Mouse (Mus musculus) naive thymus-derived CD4-positive, alpha-beta T cell, adult 2 months (primary cell): ENCODE results near the gene Csnk2a1.
"Not testable (repeated sequence)": the region's sequence is repeated elsewhere in the genome, so short reads cannot be mapped to it uniquely, and the experiment has no call there.

Source experiments
- DNase-seq: peaks from one replicate; pipeline ENCODE4 v3.0.0-alpha.2; 2011; ENCODE audit warnings: low read depth

The Csnk2a1 gene

GRCm38 (mm10) chr2:152237926-152238325, 11.3 kb downstream of the Csnk2a1 start:
- DNase-seq = no peak

DNA sequence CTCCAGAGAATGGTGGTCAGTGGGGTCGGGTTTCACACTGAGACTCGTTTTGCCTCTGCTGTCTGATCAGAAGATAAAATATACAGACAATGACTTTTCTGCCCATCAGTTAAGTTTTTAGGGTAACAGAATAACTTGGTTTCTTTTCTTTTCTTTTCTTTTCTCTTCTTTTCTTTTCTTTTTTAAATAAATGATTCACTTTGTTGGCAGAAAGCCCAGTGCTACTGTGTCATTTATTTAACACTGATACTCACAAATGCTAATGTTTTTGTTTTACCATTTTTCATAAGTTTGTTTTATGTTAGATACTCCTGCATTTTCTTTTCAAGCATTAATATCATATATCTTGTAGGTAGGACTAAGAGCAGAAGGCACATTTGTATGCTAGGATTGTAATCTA, 13.9 kb downstream of the Csnk2a1 start:
- no peak for DNase-seq

DNA sequence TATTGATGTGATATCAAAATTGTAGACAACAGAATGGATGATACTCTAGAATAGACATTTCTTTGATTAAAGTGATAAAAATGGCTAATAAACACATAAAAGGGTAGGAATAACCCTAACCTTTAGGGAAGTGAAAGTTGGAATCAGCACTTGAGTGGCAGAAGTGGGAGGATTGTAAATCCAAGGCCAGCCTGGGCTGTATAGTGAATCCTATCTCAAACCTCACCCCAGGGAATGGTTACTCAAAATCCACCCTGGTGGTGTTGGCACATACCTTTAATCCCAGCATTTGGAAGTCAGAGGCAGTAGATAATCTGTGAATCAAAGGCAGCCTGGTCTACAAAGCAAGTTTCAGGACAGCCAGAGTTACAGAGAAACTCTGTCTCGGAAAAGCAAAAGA, 20.6 kb downstream of the Csnk2a1 start:
- DNase-seq = no peak

DNA sequence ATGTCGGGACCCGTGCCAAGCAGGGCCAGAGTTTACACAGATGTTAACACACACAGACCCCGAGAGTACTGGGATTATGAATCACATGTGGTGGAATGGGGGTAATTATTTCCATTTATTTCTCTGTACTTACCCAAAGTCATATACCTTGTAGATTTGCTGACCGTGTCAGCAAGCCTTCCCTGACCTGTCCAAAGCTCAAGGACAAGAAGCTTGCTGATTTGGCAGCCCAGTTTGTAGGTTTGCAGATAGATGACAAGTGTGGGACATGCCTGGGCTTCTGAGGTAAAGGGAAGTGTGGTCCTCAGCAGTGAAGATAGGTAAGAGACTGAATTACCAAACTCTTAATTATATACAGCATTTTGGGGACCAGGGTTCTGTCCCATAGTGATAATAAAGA, 23.9 kb downstream of the Csnk2a1 start:
- DNase-seq = no peak

GRCm38 (mm10) chr2:152259739-152260138, 33.1 kb downstream of the Csnk2a1 start:
- no peak for DNase-seq

- peak; percentile 30 for DNase-seq
These were observed 47.0 kb downstream of the Csnk2a1 start for GRCm38 (mm10) chr2:152273639-152274038.

- DNase-seq = no peak
These were observed 54.8 kb downstream of the Csnk2a1 start for GRCm38 (mm10) chr2:152281407-152281806.

- DNase-seq = no peak
These were observed 60.9 kb downstream of the Csnk2a1 start for GRCm38 (mm10) chr2:152287560-152287959.

DNA sequence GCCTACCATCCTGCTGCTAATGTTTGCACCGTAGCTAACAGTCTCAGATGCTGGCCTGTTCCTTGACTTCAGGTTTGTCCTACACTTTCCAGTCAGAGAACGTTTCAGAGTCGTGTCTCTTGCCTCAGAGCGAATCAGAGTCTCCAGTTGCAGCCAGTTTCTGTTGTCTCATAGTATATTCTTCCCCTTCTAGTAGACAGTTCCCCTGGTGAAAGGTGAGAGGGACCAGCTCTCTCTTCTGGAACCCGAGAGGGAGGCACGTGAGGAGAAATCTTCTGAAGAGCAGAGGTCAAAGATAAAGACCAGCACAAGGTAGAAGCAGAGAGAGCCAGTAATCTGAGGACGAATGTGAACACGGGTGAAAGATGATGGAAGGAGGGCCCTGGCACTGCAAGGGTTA, 61.4 kb downstream of the Csnk2a1 start:
- DNase-seq = no peak

- DNase-seq = not testable (repeated sequence)
These were observed 63.0 kb downstream of the Csnk2a1 start for GRCm38 (mm10) chr2:152289623-152290022.

DNA sequence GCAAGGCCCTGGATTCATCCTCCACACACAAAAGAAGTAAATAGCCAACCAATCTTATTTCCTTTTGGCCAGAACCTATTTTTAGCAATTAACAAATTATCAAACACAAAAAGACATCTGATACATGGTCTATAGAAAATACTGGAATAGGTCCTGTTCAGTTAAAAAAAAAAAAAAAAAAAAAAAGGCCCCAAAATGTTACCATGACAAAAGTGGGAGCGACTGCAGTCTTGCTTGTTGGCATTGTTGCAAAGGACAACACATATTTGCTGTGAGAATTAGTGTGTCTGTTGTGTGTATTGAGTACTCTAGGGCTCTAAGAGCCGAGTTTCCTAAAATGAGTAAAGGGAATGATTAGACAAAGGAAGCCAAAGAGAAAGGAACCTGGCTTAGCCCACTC, 65.8 kb downstream of the Csnk2a1 start:
- DNase-seq = no peak

- no peak for DNase-seq
These were observed 66.6 kb downstream of the Csnk2a1 start for GRCm38 (mm10) chr2:152293179-152293726.

- peak; percentile 96 for DNase-seq
These were observed 67.3 kb downstream of the Csnk2a1 start, which contains the start of gene Tbc1d20 for GRCm38 (mm10) chr2:152293727-152294475. Gene Tbc1d20, plus strand, starts transcription at chr2:152293828.

DNA sequence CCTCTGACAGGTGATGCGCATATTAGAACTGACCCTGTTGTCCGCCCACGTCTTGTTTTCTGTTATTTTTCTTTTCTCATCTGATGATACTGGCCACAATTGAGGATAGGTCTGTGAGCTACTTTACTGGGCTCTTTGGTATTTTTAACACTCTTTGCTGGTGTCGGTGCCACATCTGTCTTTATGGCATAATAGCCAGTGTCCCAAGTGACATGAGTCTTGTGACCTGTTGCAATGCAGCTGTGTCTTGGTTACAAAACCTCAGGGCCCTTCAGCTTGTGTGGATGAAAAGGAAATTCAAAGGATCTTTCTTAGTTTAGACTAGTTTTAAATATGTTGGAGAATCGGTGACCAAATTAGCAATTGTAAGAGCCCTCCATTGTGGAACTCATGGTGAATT, 67.9 kb downstream of the Csnk2a1 start:
- DNase-seq = no peak

- DNase-seq = no peak
These were observed 76.2 kb downstream of the Csnk2a1 start for GRCm38 (mm10) chr2:152302862-152303261.

GRCm38 (mm10) chr2:152303781-152304180, 77.1 kb downstream of the Csnk2a1 start:
- no peak for DNase-seq

DNA sequence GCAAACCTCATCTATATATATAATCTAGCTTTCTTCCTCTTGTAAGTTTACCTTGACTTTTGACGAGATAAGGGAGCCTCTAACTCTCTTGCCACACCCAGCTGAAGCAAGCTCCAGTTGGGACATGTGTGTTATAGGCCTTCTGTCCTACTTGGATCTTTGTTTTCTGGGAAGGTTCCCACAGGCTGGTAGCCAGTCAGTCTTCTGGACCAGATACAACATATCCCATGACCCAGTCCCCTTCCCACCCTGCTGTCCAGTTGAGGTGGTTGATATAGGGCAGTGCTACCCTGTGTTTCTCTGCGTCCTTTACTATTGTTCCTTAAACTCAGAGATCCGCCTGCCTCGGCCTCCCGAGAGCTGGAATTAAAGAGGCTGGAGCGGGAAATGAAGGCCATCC, 78.8 kb downstream of the Csnk2a1 start:
- no peak for DNase-seq

DNA sequence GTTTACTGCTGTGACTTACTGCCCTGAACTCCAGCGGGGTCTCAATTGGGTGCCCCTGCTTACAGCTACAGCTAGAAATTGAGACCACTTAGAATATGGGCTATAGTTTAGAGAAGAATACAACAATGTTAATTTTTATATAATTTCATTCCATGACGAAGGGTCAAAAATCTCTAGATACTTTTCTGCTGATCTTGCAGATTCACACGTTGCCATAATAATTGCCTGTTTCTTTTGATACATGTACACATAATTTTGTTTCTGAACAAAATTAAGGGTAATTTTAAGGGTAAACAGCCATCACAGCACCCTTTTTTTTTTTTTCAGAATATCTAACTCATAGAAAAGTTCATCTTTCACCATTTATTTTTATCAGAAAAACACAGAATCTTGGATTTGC, 80.5 kb downstream of the Csnk2a1 start:
- DNase-seq = no peak

- no peak for DNase-seq
These were observed 86.4 kb downstream of the Csnk2a1 start for GRCm38 (mm10) chr2:152312996-152313395.

GRCm38 (mm10) chr2:152313926-152314325, 87.3 kb downstream of the Csnk2a1 start:
- no peak for DNase-seq

- no peak for DNase-seq
These were observed 90.4 kb downstream of the Csnk2a1 start for GRCm38 (mm10) chr2:152317054-152317453.

GRCm38 (mm10) chr2:152321558-152321957, 94.9 kb downstream of the Csnk2a1 start:
- DNase-seq = no peak

DNA sequence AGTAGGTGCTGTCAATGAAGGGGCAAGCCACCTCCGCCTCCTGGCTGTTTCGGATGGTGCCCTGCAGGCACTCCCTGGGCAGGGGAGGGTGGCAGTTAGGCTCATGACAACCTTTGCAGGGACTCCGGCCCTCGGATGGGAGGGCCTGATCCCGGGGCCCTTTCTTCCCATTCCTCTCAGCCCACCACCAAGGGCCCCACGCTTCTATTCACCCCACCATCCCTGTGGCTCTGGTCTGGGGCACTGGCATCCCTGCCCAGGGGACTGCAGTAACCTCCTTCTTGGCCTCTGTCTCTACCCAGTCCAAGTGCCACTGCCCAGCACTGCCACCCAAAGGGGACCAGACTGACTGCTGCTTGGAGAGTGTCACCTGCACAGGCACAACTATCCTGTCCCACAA, 95.6 kb downstream of the Csnk2a1 start:
- no peak for DNase-seq

DNA sequence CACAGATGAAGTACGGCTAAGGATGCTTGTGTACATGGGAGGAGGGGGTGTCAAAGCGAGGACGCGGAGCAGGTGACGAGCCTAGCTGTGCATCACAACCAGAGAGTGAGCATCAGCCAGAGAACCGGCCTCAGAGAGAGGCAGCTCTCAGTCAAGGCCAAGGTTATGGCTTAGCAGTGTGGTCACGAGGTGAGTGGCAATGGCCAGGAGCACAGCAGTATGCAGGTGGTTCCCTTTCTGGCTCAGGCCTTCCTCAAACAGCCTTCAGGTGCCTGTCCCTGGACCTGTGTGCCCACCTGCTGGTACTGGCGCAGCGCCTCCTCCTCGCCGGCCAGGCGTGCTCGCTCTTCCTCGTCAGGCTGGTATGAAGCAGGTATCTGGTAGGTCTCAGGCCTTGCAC, 97.3 kb downstream of the Csnk2a1 start:
- DNase-seq = no peak
